Mouse (Mus musculus) stomach, postnatal 0 days (tissue): ENCODE results near the gene Ankrd17.

Experiments
- CTCF ChIP-seq: IDR thresholded peaks from 2 replicates; pipeline ENCODE4 v1.5.1; 2016; ENCODE audit warnings: antibody characterized with exemption, low read depth, mild to moderate bottlenecking, moderate library complexity
- EP300 ChIP-seq: optimal IDR thresholded peaks from 2 replicates; pipeline ENCODE3; 2016; ENCODE audit warnings: antibody characterized with exemption

DNA sequence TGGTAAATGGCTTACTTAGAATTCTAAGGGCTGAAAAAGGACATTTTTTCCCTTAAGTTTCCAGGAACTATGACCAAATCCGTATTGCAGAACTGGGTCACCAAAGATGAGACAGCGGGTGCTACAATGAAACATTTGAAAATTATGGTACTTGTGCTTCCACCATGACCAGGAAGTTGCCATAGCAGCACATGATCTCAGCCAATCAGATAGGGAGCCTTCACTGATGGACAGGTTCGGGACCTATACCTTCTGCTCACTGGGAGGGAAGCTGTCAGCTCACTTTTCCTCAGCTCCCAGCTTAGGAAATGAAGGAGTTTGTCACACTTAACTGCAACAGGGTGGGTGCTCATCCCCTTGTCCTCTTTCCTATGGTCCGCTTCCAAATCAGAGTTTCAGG lies 30.4 kb upstream of the Ankrd17 start:
- TF ChIP-seq CTCF (no peak), EP300 (no peak)
